ENCODE assay signal across 15 mouse cellular contexts in genomic region chr14:102811022-102811421, GRCm38 (mm10).
A peak's percentile ranks its signal among the peaks of the same experiment; 100 is the strongest.
DNase-seq lines count a peak whose midpoint lies in the region; ATAC-seq and TF ChIP-seq lines count a peak whose summit lies in the region.
"Had no signal": no experiment of that assay in that cellular context is flagged by ENCODE, and none has a peak within 500 bp of the region (broad histone marks: within the 10 kb centered on the region; RNA-seq: fewer than 3 reads in every experiment).

No protein-coding gene starts in this region.

- peak overlapping the region; percentile 66 for H3K27ac ChIP-seq in gastrocnemius, adult 2 months
- no peak overlapping the region for H3K27ac ChIP-seq in liver, embryonic 16.5 days (ENCODE audit: low read length)
- H3K27ac ChIP-seq in liver, embryonic 12.5 days = no peak overlapping the region
- peak overlapping the region; percentile 79; the same call in 1 of the 2 replicates for H3K27ac ChIP-seq in intestine, embryonic 15.5 days
- H3K27ac ChIP-seq: forebrain, embryonic 12.5 days; heart, embryonic 10.5 days; neural tube, embryonic 15.5 days had no signal

- no peak overlapping the region for H3K9ac ChIP-seq in liver, embryonic 16.5 days (ENCODE audit: low read depth, low read length)
- no peak overlapping the region for H3K9ac ChIP-seq in liver, embryonic 12.5 days
- H3K9ac ChIP-seq in intestine, embryonic 15.5 days = no peak overlapping the region
- H3K9ac ChIP-seq: forebrain, embryonic 12.5 days; neural tube, embryonic 15.5 days had no signal

- TF ChIP-seq CTCF in gastrocnemius, adult 2 months (IDR thresholded peaks at IDR 0.05) = no peak

- WGBS in liver, embryonic 16.5 days (ENCODE audit: insufficient replicate concordance) = 36% methylated on average over 5 of the region's 5 CpGs
- WGBS in liver, embryonic 12.5 days (ENCODE audit: insufficient replicate concordance) = 34% methylated on average over 5 of the region's 5 CpGs
- WGBS in intestine, embryonic 15.5 days = 50% methylated on average over 5 of the region's 5 CpGs

- no peak for DNase-seq in gastrocnemius, adult 2 months
- DNase-seq in gastrocnemius, postnatal 25 days = no peak
- DNase-seq in spleen, postnatal 36 days (ENCODE audit: low spot score in 2 of 2) = no peak
- DNase-seq in ovary, postnatal 36 days (ENCODE audit: low spot score) = no peak
- DNase-seq: cerebellum, adult 9-10 months; lung, adult 2 months; right cerebral cortex, adult 18-20 months had no signal

- 0 out of 2 replicates have a peak overlapping the region, but pooled peaks have one; percentile 20 for H3K4me2 ChIP-seq in liver, embryonic 16.5 days (ENCODE audit: low read depth, low read length)
- H3K4me2 ChIP-seq in liver, embryonic 12.5 days = no peak overlapping the region
- no peak overlapping the region for H3K4me2 ChIP-seq in intestine, embryonic 15.5 days (replicated peaks)
- H3K4me2 ChIP-seq: forebrain, embryonic 12.5 days; neural tube, embryonic 15.5 days had no signal

- H3K9me3 ChIP-seq in liver, embryonic 16.5 days (replicated peaks; ENCODE audit: control insufficient read depth, low read length) = no peaks in the 10 kb centered on the region
- no peaks in the 10 kb centered on the region for H3K9me3 ChIP-seq in liver, embryonic 12.5 days (replicated peaks)
- H3K9me3 ChIP-seq in intestine, embryonic 15.5 days = no peaks in the 10 kb centered on the region
- H3K9me3 ChIP-seq: forebrain, embryonic 12.5 days; heart, embryonic 10.5 days; neural tube, embryonic 15.5 days had no signal

- no peak overlapping the region for H3K4me3 ChIP-seq in gastrocnemius, adult 2 months
- H3K4me3 ChIP-seq in liver, embryonic 16.5 days (ENCODE audit: low read depth, low read length) = no peak overlapping the region
- no peak overlapping the region for H3K4me3 ChIP-seq in liver, embryonic 12.5 days
- H3K4me3 ChIP-seq in intestine, embryonic 15.5 days (replicated peaks) = no peak overlapping the region
- H3K4me3 ChIP-seq: forebrain, embryonic 12.5 days; heart, embryonic 10.5 days; neural tube, embryonic 15.5 days had no signal

- H3K4me1 ChIP-seq in liver, embryonic 16.5 days (ENCODE audit: control insufficient read depth, low read depth, low read length) = no peaks in the 10 kb centered on the region; the same call in 1 of the 2 replicates
- H3K4me1 ChIP-seq in liver, embryonic 12.5 days = peaks cover 13% of the 10 kb centered on the region
- H3K4me1 ChIP-seq in intestine, embryonic 15.5 days (replicated peaks) = 0 out of 2 replicates have a peak, but pooled peaks cover 2% of the 10 kb centered on the region
- H3K4me1 ChIP-seq: forebrain, embryonic 12.5 days; neural tube, embryonic 15.5 days had no signal

- H3K36me3 ChIP-seq in liver, embryonic 16.5 days (ENCODE audit: control insufficient read depth, insufficient read depth) = no peaks in the 10 kb centered on the region
- no peaks in the 10 kb centered on the region for H3K36me3 ChIP-seq in liver, embryonic 12.5 days
- no peaks in the 10 kb centered on the region for H3K36me3 ChIP-seq in intestine, embryonic 15.5 days
- H3K36me3 ChIP-seq: forebrain, embryonic 12.5 days; heart, embryonic 10.5 days; neural tube, embryonic 15.5 days had no signal

- no peak for ATAC-seq in liver, embryonic 16.5 days (ENCODE audit: low read depth)
- no peak for ATAC-seq in liver, embryonic 12.5 days
- no peak for ATAC-seq in intestine, embryonic 15.5 days
- ATAC-seq in megakaryocyte progenitor cell, adult 5-6 weeks (replicated peaks; ENCODE audit: poor library complexity) = peak; percentile 40
- ATAC-seq: hindbrain, embryonic 16.5 days had no signal

- intact Hi-C loops in gastrocnemius, adult 2 months (cut with DNase I) = no loop called here

- H3K27me3 ChIP-seq in liver, embryonic 16.5 days (ENCODE audit: control insufficient read depth, insufficient read depth, low read depth, low read length) = no peaks in the 10 kb centered on the region
- H3K27me3 ChIP-seq in liver, embryonic 12.5 days (replicated peaks) = no peaks in the 10 kb centered on the region
- H3K27me3 ChIP-seq in intestine, embryonic 15.5 days (replicated peaks) = no peaks in the 10 kb centered on the region
- H3K27me3 ChIP-seq: forebrain, embryonic 12.5 days; neural tube, embryonic 15.5 days had no signal

Comparison
In these comparisons a context has a peak if more than half of its experiments do, and no peak if none do; other contexts are left out.
1. H3K27ac ChIP-seq: peak in gastrocnemius, adult 2 months (single experiment) and intestine, embryonic 15.5 days (single experiment); none in liver, embryonic 16.5 days (single experiment) and liver, embryonic 12.5 days (single experiment).